Mouse (Mus musculus): ENCODE measurements at regions not wholly inside any gene's neighbourhood (a gene's known extent, or its start where the extent isn't known, plus 50 kb on each side); places are given as distances from the start of the nearest gene placed in this dataset.

- CTCF ChIA-PET = no interaction called here
Measured at GRCm38 (mm10) chr9:89532435-89532834, 90.5 kb downstream of the Minar1 start.

GRCm38 (mm10) chr9:89524137-89524536, 98.8 kb downstream of the Minar1 start:
- ChIA-PET POLR2A (interaction anchor here in 1 of 4 experiments (1.7 kb wide), 1 partner anchor 11 kb away, joined by 3 read pairs; no protein-coding TSS in a partner anchor), CTCF (interaction anchor here in 1 of 4 experiments (0.6 kb wide), 1 partner anchor 180 kb away, joined by 4 read pairs; the partner anchor contains the start of gene Tmed3)

More at GRCm38 (mm10) chr9:89532435-89532834, 90.5 kb downstream of the Minar1 start:
- POLR2A ChIA-PET = no interaction called here

GRCm38 (mm10) chr9:89523705-89524104, 99.2 kb downstream of the Minar1 start:
- ChIA-PET CTCF (interaction anchor here in 2 of 4 experiments (0.6 to 0.7 kb wide), 2 partner anchors 30 to 181 kb away, joined by 3 to 4 read pairs; partner anchors contain the start of gene Tmed3 (in 1 of the 2)), POLR2A (interaction anchor here in 1 of 4 experiments (1.7 kb wide), 1 partner anchor 12 kb away, joined by 3 read pairs; no protein-coding TSS in a partner anchor)

GRCm38 (mm10) chr9:89508407-89509101, 114.4 kb downstream of the Minar1 start:
- POLR2A ChIA-PET = no interaction called here
- CTCF ChIA-PET = no interaction called here

GRCm38 (mm10) chr9:89502083-89502482, 120.8 kb downstream of the Minar1 start:
- ChIA-PET CTCF (no interaction called here), POLR2A (interaction anchor here in 1 of 4 experiments (1.2 kb wide), 1 partner anchor 8 kb away, joined by 4 read pairs; no protein-coding TSS in a partner anchor)

GRCm38 (mm10) chr9:89497399-89497749, 125.6 kb downstream of the Minar1 start:
- CTCF ChIA-PET = no interaction called here
- POLR2A ChIA-PET = no interaction called here

GRCm38 (mm10) chr9:89496729-89497398, 126.1 kb downstream of the Minar1 start:
- POLR2A ChIA-PET = no interaction called here
- CTCF ChIA-PET = no interaction called here

GRCm38 (mm10) chr9:89487601-89488000, 135.3 kb downstream of the Minar1 start:
- ChIA-PET POLR2A (no interaction called here), CTCF (no interaction called here)

- POLR2A ChIA-PET = interaction anchor here in 1 of 4 experiments (0.7 kb wide), 1 partner anchor 202 kb away, joined by 4 read pairs; no protein-coding TSS in a partner anchor
- CTCF ChIA-PET = interaction anchor here in 1 of 4 experiments (0.7 kb wide), 1 partner anchor 193 kb away, joined by 9 read pairs; no protein-coding TSS in a partner anchor
Measured at GRCm38 (mm10) chr9:89479406-89479805, 143.5 kb downstream of the Minar1 start.

GRCm38 (mm10) chr9:89461190-89461589, 161.7 kb downstream of the Minar1 start:
- ChIA-PET POLR2A (no interaction called here), CTCF (interaction anchor here (0.5 to 1.6 kb wide), 10 partner anchors 8 to 379 kb away, joined by 3 to 6 read pairs (median 3); no protein-coding TSS in a partner anchor)

GRCm38 (mm10) chr9:89456666-89457065, 166.3 kb downstream of the Minar1 start:
- ChIA-PET CTCF (no interaction called here), POLR2A (no interaction called here)

GRCm38 (mm10) chr9:89449656-89450055, 173.3 kb downstream of the Minar1 start:
- CTCF ChIA-PET = interaction anchor here in 1 of 4 experiments (1.3 kb wide), 1 partner anchor 12 kb away, joined by 4 read pairs; no protein-coding TSS in a partner anchor
- POLR2A ChIA-PET = no interaction called here

Data from embryonic stem cell, embryonic (primary cell).